Mouse (Mus musculus) ES-E14 (cell line): ENCODE data around the gene Hoxb3.

Experiments used
- CHD2 ChIP-seq: IDR thresholded peaks from 2 replicates; pipeline ENCODE4 v1.6.1; 2014; ENCODE audit warnings: mild to moderate bottlenecking, low read depth, low read length, inconsistent platforms
- HCFC1 ChIP-seq: IDR thresholded peaks from 2 replicates; pipeline ENCODE4 v1.6.1; 2012; ENCODE audit warnings: low read length, inconsistent platforms, borderline replicate concordance; ENCODE audit not compliant: insufficient read depth
- MAFK ChIP-seq: IDR thresholded peaks from 2 replicates; pipeline ENCODE4 v1.6.1; 2014; ENCODE audit warnings: mild to moderate bottlenecking, low read depth, low read length, inconsistent platforms; ENCODE audit not compliant: insufficient read depth
- ZC3H11A ChIP-seq: IDR thresholded peaks from 2 replicates; pipeline ENCODE4 v1.6.1; 2012; ENCODE audit warnings: low read depth, mild to moderate bottlenecking, inconsistent platforms, low read length, borderline replicate concordance
- ZNF384 ChIP-seq: IDR thresholded peaks from 2 replicates; pipeline ENCODE4 v1.6.1; 2012; ENCODE audit warnings: low read depth, low read length, inconsistent platforms

GRCm38 (mm10) chr11:96332618-96333032, 9.5 kb downstream of the Hoxb3 start:
- TF ChIP-seq HCFC1 (no peak), ZNF384 (no peak), CHD2 (no peak), MAFK (no peak), ZC3H11A (no peak)
